Mouse (Mus musculus) liver, adult 2 months (tissue): Measurements from ENCODE around the gene Pappa.

Experiments used
- CTCF ChIP-seq: fragments of 200-500 bp; IDR thresholded peaks from 2 replicates; pipeline ENCODE4 v1.5.1; 2011; ENCODE audit warnings: low read depth, low read length, control low read depth
- POLR2A ChIP-seq: fragments of 200-500 bp; IDR thresholded peaks from 2 replicates; pipeline ENCODE4 v1.6.1; 2011; ENCODE audit warnings: low read length, control low read depth; ENCODE audit not compliant: insufficient read depth; ENCODE audit errors: extremely low read depth

GRCm38 (mm10) chr4:65402836-65403634 is 279.1 kb downstream of the Pappa start:
- TF ChIP-seq CTCF (no peak), POLR2A (no peak)
